Mouse (Mus musculus) stomach, postnatal 0 days (tissue): ENCODE results near the gene Haus8. TPM values are rescaled to one million over a fixed set of nuclear protein-coding genes. Genes with fewer than 3 reads are reported as not detected.
A peak's percentile ranks its signal among the peaks of the same experiment; 100 is the strongest.
"Not testable (repeated sequence)": the region's sequence is repeated elsewhere in the genome, so short reads cannot be mapped to it uniquely, and the experiment has no call there.

Experiments used
- ATAC-seq: fragments of 200-750 bp; cut with Nextera tagmentation; 2 replicates; pipeline ENCODE4 v1.8.0; 2017; ENCODE audit not compliant: low FRiP score, low TSS enrichment
- DNase-seq: peaks from one replicate; pipeline ENCODE4 v3.0.0-alpha.2; 2016; ENCODE audit warnings: low spot score
- H3K27ac ChIP-seq: fragments of 300-500 bp; sonication (generic); replicated peaks from 2 replicates; pipeline ENCODE4 v1.5.1; 2014; ENCODE audit warnings: mild to moderate bottlenecking, control low read depth
- H3K27me3 ChIP-seq: fragments of 300-500 bp; sonication (generic); 2 replicates; pipeline ENCODE4 v1.6.1; 2014; ENCODE audit warnings: low read length; ENCODE audit not compliant: control insufficient read depth, insufficient read depth
- H3K36me3 ChIP-seq: fragments of 300-500 bp; sonication (generic); 2 replicates; pipeline ENCODE4 v1.6.1; 2014; ENCODE audit warnings: low read length, mixed read lengths; ENCODE audit not compliant: control insufficient read depth, insufficient read depth
- H3K4me1 ChIP-seq: fragments of 300-500 bp; sonication (generic); replicated peaks from 2 replicates; pipeline ENCODE4 v1.6.1; 2014; ENCODE audit warnings: antibody characterized with exemption; ENCODE audit not compliant: control insufficient read depth, insufficient read depth
- H3K4me2 ChIP-seq: fragments of 300-500 bp; sonication (generic); replicated peaks from 2 replicates; pipeline ENCODE4 v1.6.1; 2014; ENCODE audit warnings: low read depth, mild to moderate bottlenecking, control low read depth, moderate library complexity
- H3K4me3 ChIP-seq: fragments of 300-500 bp; sonication (generic); 2 replicates; pipeline ENCODE4 v1.5.1; 2014; ENCODE audit warnings: low read depth, low read length, control low read depth
- H3K9ac ChIP-seq: fragments of 300-500 bp; sonication (generic); 2 replicates; pipeline ENCODE4 v1.6.1; 2014; ENCODE audit warnings: mild to moderate bottlenecking, low read length, control low read depth, mixed read lengths
- H3K9me3 ChIP-seq: fragments of 300-500 bp; sonication (generic); 2 replicates; pipeline ENCODE4 v1.6.1; 2016; ENCODE audit warnings: low read length; ENCODE audit not compliant: control insufficient read depth
- CTCF ChIP-seq: IDR thresholded peaks from 2 replicates; pipeline ENCODE4 v1.5.1; 2016; ENCODE audit warnings: antibody characterized with exemption, low read depth, mild to moderate bottlenecking, moderate library complexity
- EP300 ChIP-seq: optimal IDR thresholded peaks from 2 replicates; pipeline ENCODE3; 2016; ENCODE audit warnings: antibody characterized with exemption
- WGBS: fragments of 180-500 bp; shearing (Covaris S2); extraction: QIAGEN DNeasy Blood & Tissue Kit; methylation state at CpG from one replicate; pipeline ENCODE4 v1.1.7; 2014; 5-methylcytosine and 5-hydroxymethylcytosine counted together
- polyA plus RNA-seq: library from polyadenylated mRNA; unstranded; fragments of >200 nt; fragmentation: Nextera tagmentation; extraction: Ambion mirVana; gene quantifications from 2 replicates; pipeline ENCODE4 v1.2.1, GENCODE M21; 2015

Gene Haus8
- polyA plus RNA-seq, 1 experiment from 2014 or later, result 24.8 TPM

DNA sequence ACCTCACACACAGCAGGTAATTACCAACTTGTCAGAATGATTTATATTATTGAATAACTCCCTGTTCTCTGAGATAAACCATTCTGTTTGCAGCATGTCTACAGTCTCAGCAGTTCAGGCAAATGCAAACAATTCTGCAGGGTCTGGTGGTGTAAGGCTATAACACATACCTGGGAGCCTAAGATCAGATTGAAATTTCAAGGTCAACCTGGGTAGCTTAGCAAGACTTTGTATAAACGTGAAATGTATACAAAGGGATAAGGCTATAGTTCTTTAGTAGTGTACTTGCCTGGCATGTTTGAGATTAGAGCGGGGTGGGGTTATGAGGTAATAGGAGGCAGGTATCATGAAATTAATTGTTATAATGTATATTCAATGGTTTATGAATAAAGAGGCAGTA lies 30.0 kb downstream of the Haus8 start:
- Histone ChIP-seq H3K4me3 (no peak overlapping the region), H3K36me3 (no peaks in the 10 kb centered on the region), H3K9ac (no peak overlapping the region), H3K4me2 (no peak overlapping the region), H3K27me3 (no peaks in the 10 kb centered on the region), H3K4me1 (no peaks in the 10 kb centered on the region), H3K9me3 (no peaks in the 10 kb centered on the region), H3K27ac (no peak overlapping the region)
- WGBS, result 25% methylated on average over 2 of the region's 2 CpGs
- peak; percentile 89 for ATAC-seq
- DNase-seq, result peak; percentile 37
- TF ChIP-seq CTCF (no peak), EP300 (no peak)

DNA sequence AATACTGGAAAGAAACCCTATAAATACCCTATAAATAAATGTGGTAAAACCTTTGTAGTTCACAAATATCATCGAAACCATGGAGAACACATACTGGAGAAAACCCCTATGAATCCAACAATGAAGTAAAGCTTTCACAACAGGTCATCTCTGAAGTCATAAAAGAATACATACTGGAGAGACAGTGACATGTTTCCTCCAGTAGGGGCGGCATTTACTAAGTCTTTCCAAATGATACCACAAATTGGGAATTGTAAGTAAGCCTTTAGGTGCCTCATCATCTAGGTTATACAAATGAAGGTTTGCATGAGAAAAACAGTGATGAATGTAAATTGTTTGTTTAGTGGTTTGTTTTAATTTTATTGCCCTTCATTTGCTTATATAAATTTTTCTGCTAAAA lies 48.2 kb downstream of the Haus8 start:
- TF ChIP-seq EP300, result no peak
- TF ChIP-seq CTCF, result peak; percentile 77
- Histone ChIP-seq H3K27me3 (no peaks in the 10 kb centered on the region), H3K4me2 (no peak overlapping the region), H3K9ac (no peak overlapping the region), H3K4me1 (no peaks in the 10 kb centered on the region), H3K36me3 (no peaks in the 10 kb centered on the region), H3K27ac (no peak overlapping the region), H3K9me3 (no peaks in the 10 kb centered on the region), H3K4me3 (no peak overlapping the region)
- ATAC-seq, result no peak
- 51% methylated on average over 2 of the region's 2 CpGs for WGBS
- no peak for DNase-seq

DNA sequence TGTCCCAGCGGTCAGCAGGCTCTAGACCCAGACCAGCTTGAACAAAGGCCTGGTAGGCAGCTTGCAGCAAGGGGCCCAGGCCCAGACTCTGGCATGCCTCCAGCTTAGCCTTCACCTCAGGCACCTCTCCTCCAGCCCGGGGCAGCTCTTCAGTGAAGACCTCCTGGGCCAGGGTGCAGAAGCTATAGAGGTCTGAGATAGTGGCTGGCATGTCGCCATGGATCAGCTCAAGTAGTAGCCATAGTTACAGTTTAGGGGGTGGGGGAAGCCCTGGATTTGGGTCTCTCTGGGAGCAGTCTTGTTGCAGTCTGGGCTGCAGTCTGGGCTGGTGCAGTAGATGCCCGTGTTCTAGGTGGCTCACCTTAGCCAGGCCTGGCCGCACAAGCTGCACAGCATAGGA lies 58.5 kb downstream of the Haus8 start:
- DNase-seq, H3K36me3 ChIP-seq, H3K4me1 ChIP-seq, H3K27ac ChIP-seq, H3K9me3 ChIP-seq, H3K4me2 ChIP-seq, H3K4me3 ChIP-seq, H3K27me3 ChIP-seq, H3K9ac ChIP-seq: not testable (repeated sequence)
- WGBS, result 78% methylated on average over 3 of the region's 5 CpGs
- peak; percentile 35; the same call in 1 of the 2 replicates for ATAC-seq

DNA sequence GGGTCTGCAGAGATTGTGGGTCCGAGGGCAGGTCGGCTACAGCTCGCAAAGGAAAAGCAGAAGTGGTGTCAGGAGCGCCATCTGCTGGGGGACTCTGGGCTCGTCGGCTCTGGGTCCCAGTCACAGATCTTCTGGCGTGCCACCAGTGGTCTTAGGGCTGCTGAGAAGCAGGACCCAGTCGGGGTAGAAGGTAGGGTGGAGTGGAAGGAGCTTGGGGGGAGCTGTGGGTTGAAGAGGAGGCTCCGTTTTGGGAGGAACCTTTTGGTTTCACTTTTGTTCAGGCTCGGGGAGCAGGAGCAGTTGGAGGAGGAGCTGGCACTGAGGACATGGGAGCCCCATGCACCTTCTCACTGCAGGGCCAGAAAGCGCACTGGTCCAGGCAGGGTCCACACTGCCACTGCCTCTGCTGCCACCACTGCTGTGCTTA lies 67.2 kb downstream of the Haus8 start:
- peak; percentile 17; the same call in 1 of the 2 replicates for TF ChIP-seq CTCF
- not testable (repeated sequence) for H3K9me3 ChIP-seq, H3K27ac ChIP-seq, H3K4me1 ChIP-seq, H3K36me3 ChIP-seq, H3K9ac ChIP-seq, H3K27me3 ChIP-seq
- peak overlapping the region; percentile 33 for H3K4me3 ChIP-seq
- peak; percentile 30 for DNase-seq
- WGBS, result 3% methylated on average over 4 of the region's 11 CpGs
- ATAC-seq, result peak; percentile 79
- H3K4me2 ChIP-seq, result peak overlapping the region; percentile 43

Other genes starting within 250 kb of the Haus8 start
- gene Myo9b, start 220 bp downstream of the Haus8 start, polyA plus RNA-seq, result 5.8 and 6.0 TPM in 2 replicates
- gene Use1, start 93.9 kb upstream of the Haus8 start, polyA plus RNA-seq, result 97.1 and 107 TPM in 2 replicates
- 8.2 and 9.1 TPM in 2 replicates for gene Ocel1, start 98.4 kb upstream of the Haus8 start, polyA plus RNA-seq
- 47.0 and 56.1 TPM in 2 replicates for gene Nr2f6, start 109.0 kb upstream of the Haus8 start, polyA plus RNA-seq
- 4.1 and 4.5 TPM in 2 replicates for gene Ushbp1, start 122.9 kb upstream of the Haus8 start, polyA plus RNA-seq
- gene Babam1, start 123.9 kb upstream of the Haus8 start, polyA plus RNA-seq, result 54.7 and 61.7 TPM in 2 replicates
- gene Ankle1, start 133.1 kb upstream of the Haus8 start, polyA plus RNA-seq, result 5.0 and 6.4 TPM in 2 replicates
- 22.1 and 23.5 TPM in 2 replicates for gene Abhd8, start 190.7 kb upstream of the Haus8 start, polyA plus RNA-seq
- 127 and 137 TPM in 2 replicates for gene Mrpl34, start 192.0 kb upstream of the Haus8 start, polyA plus RNA-seq
- gene Dda1, start 196.3 kb upstream of the Haus8 start, polyA plus RNA-seq, result 72.5 and 74.5 TPM in 2 replicates
- 0.68 and 1.1 TPM in 2 replicates for gene Ano8, start 213.0 kb upstream of the Haus8 start, polyA plus RNA-seq
- gene Gtpbp3, start 215.2 kb upstream of the Haus8 start, polyA plus RNA-seq, result 7.2 and 8.2 TPM in 2 replicates
- 56.3 and 60.9 TPM in 2 replicates for gene Plvap, start 238.8 kb upstream of the Haus8 start, polyA plus RNA-seq